ENCODE assay signal across 9 mouse cellular contexts in the genomic region with DNA sequence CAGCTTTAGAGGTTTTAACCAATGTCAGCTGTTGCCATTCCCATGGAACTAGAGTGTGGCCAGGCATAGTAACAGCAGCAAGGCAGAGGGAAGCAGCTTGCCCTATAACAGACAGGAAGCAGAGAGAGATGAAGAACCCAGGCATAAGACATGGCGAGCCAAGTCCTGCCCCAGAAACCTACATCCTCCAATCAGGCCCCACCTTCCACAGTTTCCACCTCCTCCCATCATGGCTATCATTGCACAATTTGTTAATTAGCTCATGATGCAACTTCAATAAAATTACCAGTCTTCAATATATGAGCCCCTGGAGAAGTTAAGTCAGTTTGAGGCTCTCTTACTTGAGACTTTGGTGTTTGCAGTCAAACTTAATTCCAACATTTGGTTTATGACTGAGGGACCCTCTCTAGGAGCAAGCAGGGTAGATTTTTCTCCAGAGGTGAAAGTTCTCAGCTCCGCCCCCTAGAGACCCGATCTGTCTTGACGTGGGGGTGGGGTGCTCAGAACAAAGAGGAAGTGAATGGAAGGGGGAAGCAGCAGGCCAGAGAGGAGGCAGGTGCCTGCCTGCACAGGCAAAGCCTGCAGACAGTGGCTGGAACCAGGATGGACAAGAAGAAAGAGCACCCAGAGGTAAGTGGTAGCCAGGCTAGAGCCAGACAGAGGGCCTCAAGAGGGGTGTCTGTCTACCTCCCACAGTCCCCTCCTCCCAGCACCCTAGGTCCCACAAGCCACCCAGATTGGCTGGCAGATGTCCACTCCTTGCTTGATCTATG. TPM values are rescaled to one million over a fixed set of nuclear protein-coding genes. Genes with fewer than 3 reads are reported as not detected.
DNase-seq lines count a peak whose midpoint lies in the region; ATAC-seq and TF ChIP-seq lines count a peak whose summit lies in the region.
"Had no signal": no experiment of that assay in that cellular context is flagged by ENCODE, and none has a peak within 500 bp of the region (broad histone marks: within the 10 kb centered on the region; RNA-seq: fewer than 3 reads in every experiment).

Pld4 (plus strand) TSS at position 502 of the 773 bp plus-strand sequence.

- peaks cover 3% of the 10 kb centered on the region; the same call in 1 of the 2 replicates for H3K9me3 ChIP-seq in heart, postnatal 0 days (replicated peaks; ENCODE audit: control insufficient read depth, low read length)
- no peaks in the 10 kb centered on the region for H3K9me3 ChIP-seq in hindbrain, embryonic 11.5 days (ENCODE audit: control insufficient read depth, low read length)
- H3K9me3 ChIP-seq: hindbrain, embryonic 15.5 days had no signal

- TF ChIP-seq CTCF in heart, postnatal 0 days (IDR thresholded peaks at IDR 0.05; ENCODE audit: low read depth), result no peak

- intact Hi-C loops in heart, postnatal 36 days (cut with DNase I), result no loop called here
- intact Hi-C loops in left cerebral cortex, postnatal 4 days (cut with DNase I), result no loop called here

- H3K36me3 ChIP-seq in heart, postnatal 0 days (replicated peaks; ENCODE audit: control insufficient read depth, insufficient read depth, low read length), result no peaks in the 10 kb centered on the region
- H3K36me3 ChIP-seq in hindbrain, embryonic 11.5 days (ENCODE audit: control insufficient read depth, insufficient read depth, low read length), result no peaks in the 10 kb centered on the region
- H3K36me3 ChIP-seq: hindbrain, embryonic 15.5 days had no signal

- H3K9ac ChIP-seq in heart, postnatal 0 days (replicated peaks; ENCODE audit: low read depth, low read length), result 0 out of 2 replicates have a peak within 1 kb of the TSS, but pooled peaks have one; percentile 10
- no peak within 1 kb of the TSS for H3K9ac ChIP-seq in hindbrain, embryonic 11.5 days (ENCODE audit: low read depth, low read length)
- H3K9ac ChIP-seq: hindbrain, embryonic 15.5 days had no signal

- no peak within 1 kb of the TSS for H3K4me3 ChIP-seq in heart, postnatal 0 days (ENCODE audit: low read depth, low read length)
- no peak within 1 kb of the TSS for H3K4me3 ChIP-seq in hindbrain, embryonic 11.5 days (ENCODE audit: low read depth, low read length)
- H3K4me3 ChIP-seq: hindbrain, embryonic 15.5 days had no signal

- TF ChIP-seq EP300 in heart, postnatal 0 days (IDR thresholded peaks at IDR 0.05; ENCODE audit: low read depth), result no peak

- 42% methylated on average over 4 of the region's 4 CpGs for WGBS in heart, postnatal 0 days
- WGBS in hindbrain, embryonic 11.5 days, result 49% methylated on average over 4 of the region's 4 CpGs

- H3K27me3 ChIP-seq in heart, postnatal 0 days (ENCODE audit: control insufficient read depth, insufficient read depth, low read length), result no peaks in the 10 kb centered on the region
- H3K27me3 ChIP-seq in hindbrain, embryonic 11.5 days (ENCODE audit: control insufficient read depth, insufficient read depth, low read length), result no peaks in the 10 kb centered on the region
- H3K27me3 ChIP-seq: hindbrain, embryonic 15.5 days had no signal

- DNase-seq in heart, postnatal 0 days (ENCODE audit: low spot score), result no peak
- no peak for DNase-seq in heart, postnatal 36 days
- peak; percentile 37 for DNase-seq in ES-CJ7 (ENCODE audit: low read depth, low spot score)
- peak; percentile 24 to 53 for DNase-seq in lung, postnatal 4 days
- DNase-seq in retina, postnatal 1 day, result no peak
- no peak for DNase-seq in left cerebral cortex, postnatal 4 days
- DNase-seq in hindbrain, embryonic 11.5 days (ENCODE audit: low spot score), result no peak

- H3K4me2 ChIP-seq in heart, postnatal 0 days (ENCODE audit: low read depth, low read length), result no peak within 1 kb of the TSS
- no peak within 1 kb of the TSS for H3K4me2 ChIP-seq in hindbrain, embryonic 11.5 days (replicated peaks; ENCODE audit: low read depth, low read length)
- H3K4me2 ChIP-seq: hindbrain, embryonic 15.5 days had no signal

- H3K27ac ChIP-seq in heart, postnatal 0 days (ENCODE audit: low read depth), result no peak within 1 kb of the TSS
- H3K27ac ChIP-seq in hindbrain, embryonic 11.5 days (ENCODE audit: low read depth, low read length), result no peak within 1 kb of the TSS
- H3K27ac ChIP-seq: hindbrain, embryonic 15.5 days had no signal

- H3K4me1 ChIP-seq in heart, postnatal 0 days (ENCODE audit: control insufficient read depth, insufficient read depth), result no peaks in the 10 kb centered on the region
- H3K4me1 ChIP-seq in hindbrain, embryonic 11.5 days (replicated peaks; ENCODE audit: control insufficient read depth, insufficient read depth, low read length), result no peaks in the 10 kb centered on the region
- H3K4me1 ChIP-seq: hindbrain, embryonic 15.5 days had no signal

- ATAC-seq in heart, postnatal 0 days (ENCODE audit: insufficient read depth, low read depth), result no peak
- no peak for ATAC-seq in erythroid progenitor cell, adult 5-6 weeks (replicated peaks; ENCODE audit: low FRiP score, poor library complexity, severe bottlenecking)
- ATAC-seq in hindbrain, embryonic 11.5 days (ENCODE audit: low FRiP score), result no peak

RNA-seq across cellular contexts. Expression of gene Pld4, which starts in this region (rescaled TPM):
- total RNA-seq in heart, postnatal 0 days (2014; rRNA removed; ENCODE audit: low replicate concordance), result 6.8 and 7.2 TPM in 2 replicates
- polyA plus RNA-seq in heart, postnatal 0 days (2015; fragmentation: Nextera tagmentation; extraction: Ambion mirVana), result 3.4 and 4.7 TPM in 2 replicates
- 1 to 10 TPM; 6.1 to 8.9 TPM for total RNA-seq in heart, postnatal 36 days (2021)
- 20.1 and 29.9 TPM in 2 replicates for total RNA-seq in erythroid progenitor cell, adult 5-6 weeks (2015; ENCODE audit: low replicate concordance)
- total RNA-seq in erythroid progenitor cell, adult 5-6 weeks (2017; ENCODE audit: low replicate concordance), result 8.9 and 14.0 TPM in 2 replicates
- 1 to 10 TPM; 6.2 to 6.6 TPM for total RNA-seq in left cerebral cortex, postnatal 4 days (2021)
- 4.7 and 6.2 TPM in 2 replicates for polyA plus RNA-seq in hindbrain, embryonic 11.5 days (2014; fragmentation: Nextera tagmentation; extraction: Ambion mirVana)

Comparison
In these comparisons a context has a peak if more than half of its experiments do, and no peak if none do; other contexts are left out.
1. DNase-seq: peak in ES-CJ7 (single experiment) and lung, postnatal 4 days (2 of 2); none in heart, postnatal 0 days (single experiment), heart, postnatal 36 days (0 of 2), retina, postnatal 1 day (single experiment), left cerebral cortex, postnatal 4 days (single experiment) and hindbrain, embryonic 11.5 days (single experiment).